ENCODE assay signal across 18 mouse cellular contexts in genomic region chr5:37066703-37067568, GRCm38 (mm10). TPM values are rescaled to one million over a fixed set of nuclear protein-coding genes. Genes with fewer than 3 reads are reported as not detected.
DNase-seq lines count a peak whose midpoint lies in the region; ATAC-seq lines count a peak whose summit lies in the region.
"Had no signal": no experiment of that assay in that cellular context is flagged by ENCODE, and none has a peak within 500 bp of the region (broad histone marks: within the 10 kb centered on the region; RNA-seq: fewer than 3 reads in every experiment).

No protein-coding gene starts in this region.

- no peak overlapping the region for H3K27ac ChIP-seq in midbrain, embryonic 13.5 days
- H3K27ac ChIP-seq in midbrain, embryonic 14.5 days (replicated peaks; ENCODE audit: low read depth, low read length) = no peak overlapping the region
- H3K27ac ChIP-seq: embryonic facial prominence, embryonic 15.5 days; limb, embryonic 10.5 days had no signal

- no peaks in the 10 kb centered on the region for H3K36me3 ChIP-seq in midbrain, embryonic 13.5 days
- H3K36me3 ChIP-seq in midbrain, embryonic 14.5 days (ENCODE audit: control insufficient read depth, insufficient read depth, low read length) = no peaks in the 10 kb centered on the region
- H3K36me3 ChIP-seq: embryonic facial prominence, embryonic 15.5 days; G1E; limb, embryonic 10.5 days had no signal

- WGBS in midbrain, embryonic 13.5 days = 78% methylated on average over 8 of the region's 8 CpGs
- 75% methylated on average over 8 of the region's 8 CpGs for WGBS in midbrain, embryonic 14.5 days

- H3K27me3 ChIP-seq in midbrain, embryonic 13.5 days = no peaks in the 10 kb centered on the region
- no peaks in the 10 kb centered on the region for H3K27me3 ChIP-seq in midbrain, embryonic 14.5 days (ENCODE audit: control insufficient read depth, insufficient read depth, low read length)
- H3K27me3 ChIP-seq: embryonic facial prominence, embryonic 15.5 days had no signal

- DNase-seq in midbrain, embryonic 14.5 days = no peak
- DNase-seq in CD8-positive naive resting alpha-beta T cell, adult 2 months (ENCODE audit: low read depth in 2 of 2, low spot score in 2 of 2) = peak; percentile 77 to 78
- peak; percentile 52 for DNase-seq in thymus, postnatal 10 days (ENCODE audit: low spot score in 2 of 2)
- DNase-seq in urinary bladder, postnatal 4 days (ENCODE audit: low spot score in 2 of 2) = no peak
- DNase-seq in right cerebral cortex, postnatal 25 days = no peak
- DNase-seq in cerebellum, adult 11-12 months = no peak
- DNase-seq: cerebellum, postnatal 25 days; forebrain, postnatal 0 days; heart, adult 18-20 months; liver, postnatal 0 days had no signal

- no peak overlapping the region for H3K9ac ChIP-seq in midbrain, embryonic 13.5 days (replicated peaks)
- H3K9ac ChIP-seq in midbrain, embryonic 14.5 days (replicated peaks; ENCODE audit: low read length) = no peak overlapping the region
- H3K9ac ChIP-seq: embryonic facial prominence, embryonic 15.5 days; forebrain, postnatal 0 days; liver, postnatal 0 days had no signal

- H3K4me2 ChIP-seq in midbrain, embryonic 13.5 days (replicated peaks) = no peak overlapping the region
- H3K4me2 ChIP-seq in midbrain, embryonic 14.5 days (ENCODE audit: low read length) = no peak overlapping the region
- H3K4me2 ChIP-seq: embryonic facial prominence, embryonic 15.5 days; midbrain, embryonic 11.5 days had no signal

- ATAC-seq in midbrain, embryonic 13.5 days = peak; percentile 27; the same call in 1 of the 2 replicates
- ATAC-seq in midbrain, embryonic 14.5 days (ENCODE audit: low FRiP score, low TSS enrichment) = no peak
- ATAC-seq in megakaryocyte progenitor cell, adult 5-6 weeks (replicated peaks; ENCODE audit: poor library complexity) = peak; percentile 96
- ATAC-seq: forebrain, postnatal 0 days; intestine, embryonic 16.5 days; liver, postnatal 0 days had no signal

- H3K4me3 ChIP-seq in midbrain, embryonic 13.5 days (replicated peaks) = no peak overlapping the region
- H3K4me3 ChIP-seq in midbrain, embryonic 14.5 days (replicated peaks; ENCODE audit: low read depth, low read length) = no peak overlapping the region
- H3K4me3 ChIP-seq: embryonic facial prominence, embryonic 15.5 days; limb, embryonic 10.5 days had no signal

- no peaks in the 10 kb centered on the region for H3K9me3 ChIP-seq in midbrain, embryonic 13.5 days
- no peaks in the 10 kb centered on the region for H3K9me3 ChIP-seq in midbrain, embryonic 14.5 days (ENCODE audit: control insufficient read depth, low read length)
- H3K9me3 ChIP-seq: embryonic facial prominence, embryonic 15.5 days; limb, embryonic 10.5 days had no signal

- H3K4me1 ChIP-seq in midbrain, embryonic 13.5 days (replicated peaks) = peaks cover 13% of the 10 kb centered on the region
- H3K4me1 ChIP-seq in midbrain, embryonic 14.5 days (ENCODE audit: control insufficient read depth, insufficient read depth, low read length) = peaks cover 10% of the 10 kb centered on the region; the same call in 1 of the 2 replicates
- H3K4me1 ChIP-seq: embryonic facial prominence, embryonic 15.5 days had no signal

RNA-seq across cellular contexts. Expression of gene Gm1043, which starts 18.2 kb away (rescaled TPM):
- polyA plus RNA-seq in midbrain, embryonic 13.5 days (2015; fragmentation: Nextera tagmentation; extraction: Ambion mirVana) = 1.1 and 1.3 TPM in 2 replicates
- polyA plus RNA-seq in midbrain, embryonic 14.5 days (2014; fragmentation: Nextera tagmentation; extraction: Ambion mirVana) = 1.7 and 2.0 TPM in 2 replicates
- total RNA-seq in megakaryocyte progenitor cell, adult 5-6 weeks (2015) = not detected in 2 replicates
- total RNA-seq in megakaryocyte progenitor cell, adult 5-6 weeks (2017) = not detected in 2 replicates
- total RNA-seq: heart, postnatal 25 days had no signal
- polyA plus RNA-seq: G1E; limb, embryonic 10.5 days; liver, postnatal 0 days had no signal

Comparison
In these comparisons a context has a peak if more than half of its experiments do, and no peak if none do; other contexts are left out.
1. DNase-seq: peak in CD8-positive naive resting alpha-beta T cell, adult 2 months (2 of 2) and thymus, postnatal 10 days (2 of 2); none in midbrain, embryonic 14.5 days (single experiment), urinary bladder, postnatal 4 days (0 of 2), right cerebral cortex, postnatal 25 days (single experiment) and cerebellum, adult 11-12 months (single experiment).